Mouse (Mus musculus) liver, embryonic 16.5 days (tissue): ENCODE measurements around the gene Rtf2. TPM values are rescaled to one million over a fixed set of nuclear protein-coding genes. Genes with fewer than 3 reads are reported as not detected.

Experiments used
- ATAC-seq: fragments of 200-750 bp; cut with Nextera tagmentation; 2 replicates; pipeline ENCODE4 v1.8.0; 2017; ENCODE audit warnings: low read depth, mild to moderate bottlenecking, moderate number of reproducible peaks, moderate library complexity
- H3K27ac ChIP-seq: fragments of 300-500 bp; sonication (generic); 2 replicates; pipeline ENCODE4 v1.5.1; 2014; ENCODE audit warnings: mild to moderate bottlenecking, low read length
- H3K27me3 ChIP-seq: fragments of 300-500 bp; sonication (generic); 2 replicates; pipeline ENCODE4 v1.6.1; 2014; ENCODE audit warnings: low read depth, low read length, mixed read lengths; ENCODE audit not compliant: control insufficient read depth, insufficient read depth
- H3K36me3 ChIP-seq: fragments of 300-500 bp; sonication (generic); 2 replicates; pipeline ENCODE4 v1.6.1; 2014; ENCODE audit warnings: mild to moderate bottlenecking; ENCODE audit not compliant: control insufficient read depth, insufficient read depth
- H3K4me1 ChIP-seq: fragments of 300-500 bp; sonication (generic); 2 replicates; pipeline ENCODE4 v1.6.1; 2014; ENCODE audit warnings: low read depth, low read length, mixed read lengths; ENCODE audit not compliant: control insufficient read depth
- H3K4me2 ChIP-seq: fragments of 300-500 bp; sonication (generic); 2 replicates; pipeline ENCODE4 v1.6.1; 2014; ENCODE audit warnings: low read depth, low read length, mixed read lengths
- H3K4me3 ChIP-seq: fragments of 300-500 bp; sonication (generic); 2 replicates; pipeline ENCODE4 v1.5.1; 2014; ENCODE audit warnings: low read depth, mild to moderate bottlenecking, low read length
- H3K9ac ChIP-seq: fragments of 300-500 bp; sonication (generic); 2 replicates; pipeline ENCODE4 v1.6.1; 2014; ENCODE audit warnings: low read depth, low read length
- H3K9me3 ChIP-seq: fragments of 300-500 bp; sonication (generic); replicated peaks from 2 replicates; pipeline ENCODE4 v1.6.1; 2016; ENCODE audit warnings: low read length; ENCODE audit not compliant: control insufficient read depth
- WGBS: fragments of 180-500 bp; shearing (Covaris S2); extraction: QIAGEN DNeasy Blood & Tissue Kit; methylation state at CpG from one replicate; pipeline ENCODE4 v1.1.7; 2014; ENCODE audit not compliant: insufficient replicate concordance; 5-methylcytosine and 5-hydroxymethylcytosine counted together
- polyA plus RNA-seq: library from polyadenylated mRNA; unstranded; fragments of >200 nt; fragmentation: Nextera tagmentation; extraction: Ambion mirVana; gene quantifications from 2 replicates; pipeline ENCODE4 v1.2.1, GENCODE M21; 2015

The Rtf2 gene
- polyA plus RNA-seq, 1 experiment from 2014 or later, result 41.3 TPM

GRCm38 (mm10) chr2:172416218-172416617 lies 24.1 kb upstream of the Rtf2 start:
- H3K9ac ChIP-seq, result no peak overlapping the region
- ATAC-seq, result no peak

GRCm38 (mm10) chr2:172416876-172417275 lies 23.5 kb upstream of the Rtf2 start:
- H3K4me1 ChIP-seq, result peaks cover 4% of the 10 kb centered on the region
- H3K4me3 ChIP-seq, result no peak overlapping the region
- 75% methylated on average over 5 of the region's 5 CpGs for WGBS
- H3K4me2 ChIP-seq, result no peak overlapping the region
- H3K9ac ChIP-seq, result no peak overlapping the region
- H3K36me3 ChIP-seq, result no peaks in the 10 kb centered on the region
- no peaks in the 10 kb centered on the region for H3K27me3 ChIP-seq
- no peak for ATAC-seq
- no peak overlapping the region for H3K27ac ChIP-seq
- H3K9me3 ChIP-seq, result no peaks in the 10 kb centered on the region

More at GRCm38 (mm10) chr2:172416218-172416617, 24.1 kb upstream of the Rtf2 start:
- H3K27me3 ChIP-seq, result no peaks in the 10 kb centered on the region
- no peak overlapping the region for H3K27ac ChIP-seq
- no peaks in the 10 kb centered on the region for H3K36me3 ChIP-seq
- H3K4me2 ChIP-seq, result no peak overlapping the region
- no peaks in the 10 kb centered on the region for H3K9me3 ChIP-seq
- H3K4me3 ChIP-seq, result no peak overlapping the region
- peaks cover 4% of the 10 kb centered on the region for H3K4me1 ChIP-seq
- 61% methylated on average over 12 of the region's 12 CpGs for WGBS

- Histone ChIP-seq H3K9me3 (no peaks in the 10 kb centered on the region), H3K27ac (no peak overlapping the region), H3K4me2 (no peak overlapping the region), H3K4me3 (no peak overlapping the region), H3K4me1 (peaks cover 4% of the 10 kb centered on the region; the same call in 1 of the 2 replicates), H3K9ac (no peak overlapping the region), H3K27me3 (no peaks in the 10 kb centered on the region), H3K36me3 (no peaks in the 10 kb centered on the region)
- ATAC-seq, result no peak
- WGBS, result 70% methylated on average over 5 of the region's 5 CpGs
Observed at GRCm38 (mm10) chr2:172418208-172418607, 22.1 kb upstream of the Rtf2 start.

- Histone ChIP-seq H3K4me2 (no peak overlapping the region), H3K36me3 (no peaks in the 10 kb centered on the region), H3K27ac (no peak overlapping the region), H3K4me1 (no peaks in the 10 kb centered on the region), H3K9me3 (no peaks in the 10 kb centered on the region), H3K4me3 (no peak overlapping the region), H3K27me3 (no peaks in the 10 kb centered on the region), H3K9ac (no peak overlapping the region)
- WGBS, result 31% methylated on average over 1 of the region's 1 CpGs
- peak; percentile 61 for ATAC-seq
Observed at GRCm38 (mm10) chr2:172430609-172431008, 9.7 kb upstream of the Rtf2 start.

DNA sequence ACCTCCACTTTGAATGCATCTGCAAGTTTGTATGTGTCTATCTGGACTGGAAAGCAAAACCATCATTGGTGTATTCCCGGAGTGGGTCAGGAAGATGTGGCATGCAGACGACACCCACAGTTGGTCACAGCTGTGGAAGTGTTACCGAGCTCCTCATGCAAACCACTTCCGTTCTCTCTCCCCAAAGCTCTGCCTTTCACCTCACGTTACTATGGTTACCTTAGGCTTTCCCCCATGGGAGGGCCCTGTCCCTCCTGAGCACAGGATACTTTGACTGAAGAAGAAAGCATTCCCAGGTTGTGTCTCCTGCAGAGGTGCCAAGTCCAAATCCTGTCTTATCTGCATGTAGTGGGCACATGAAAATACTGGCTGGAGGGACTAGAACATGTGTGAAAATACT lies 6.6 kb upstream of the Rtf2 start:
- no peaks in the 10 kb centered on the region for H3K9me3 ChIP-seq
- no peaks in the 10 kb centered on the region for H3K36me3 ChIP-seq
- no peaks in the 10 kb centered on the region for H3K27me3 ChIP-seq
- no peak overlapping the region for H3K4me2 ChIP-seq
- no peak overlapping the region for H3K27ac ChIP-seq
- no peak overlapping the region for H3K4me3 ChIP-seq
- 18% methylated on average over 5 of the region's 5 CpGs for WGBS
- H3K4me1 ChIP-seq, result no peaks in the 10 kb centered on the region
- no peak overlapping the region for H3K9ac ChIP-seq
- no peak for ATAC-seq

DNA sequence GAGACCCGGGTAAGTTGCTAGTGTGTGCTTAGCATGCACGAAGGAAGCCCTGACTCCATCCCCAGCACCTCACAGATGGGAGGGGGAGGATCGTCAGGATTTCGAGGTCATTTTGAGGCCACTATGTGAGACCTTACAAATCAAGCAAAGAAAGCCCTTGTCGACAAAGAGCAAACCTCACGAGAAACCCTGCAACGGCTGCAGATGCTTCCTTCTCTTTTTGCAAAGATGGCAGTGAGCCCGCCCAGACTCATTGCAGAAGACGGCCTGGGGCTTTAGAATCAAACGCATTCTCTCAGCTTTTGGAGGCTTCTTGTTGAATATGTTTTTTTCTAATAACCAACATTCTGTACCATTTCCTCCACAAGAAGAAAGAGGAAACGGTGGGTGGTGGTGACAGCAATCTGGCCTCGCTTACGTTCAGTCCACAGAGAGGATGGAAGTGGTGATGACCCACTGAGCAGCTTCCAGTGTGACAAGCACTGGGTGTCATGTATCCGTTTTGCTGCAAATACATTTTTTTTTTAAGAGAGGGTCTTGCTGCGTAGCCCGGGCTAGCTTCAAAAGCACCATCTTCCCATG lies 2.9 kb upstream of the Rtf2 start:
- no peak overlapping the region for H3K4me2 ChIP-seq
- H3K9me3 ChIP-seq, result no peaks in the 10 kb centered on the region
- H3K27ac ChIP-seq, result no peak overlapping the region
- no peak overlapping the region for H3K4me3 ChIP-seq
- no peak for ATAC-seq
- H3K27me3 ChIP-seq, result no peaks in the 10 kb centered on the region
- H3K4me1 ChIP-seq, result peaks cover 16% of the 10 kb centered on the region
- no peak overlapping the region for H3K9ac ChIP-seq
- 19% methylated on average over 16 of the region's 16 CpGs for WGBS
- H3K36me3 ChIP-seq, result no peaks in the 10 kb centered on the region

GRCm38 (mm10) chr2:172440640-172441005 lies 267 bp downstream of the Rtf2 start:
- H3K4me1 ChIP-seq, result peaks cover 19% of the 10 kb centered on the region
- H3K4me2 ChIP-seq, result peak overlapping the region; percentile 73
- H3K9me3 ChIP-seq, result no peaks in the 10 kb centered on the region
- peak overlapping the region; percentile 80 for H3K27ac ChIP-seq
- WGBS, result 0% methylated on average over 21 of the region's 21 CpGs
- ATAC-seq, result peak; percentile 42
- no peaks in the 10 kb centered on the region for H3K27me3 ChIP-seq
- H3K9ac ChIP-seq, result peak overlapping the region; percentile 79
- peaks cover 7% of the 10 kb centered on the region; the same call in 1 of the 2 replicates for H3K36me3 ChIP-seq
- H3K4me3 ChIP-seq, result peak overlapping the region; percentile 88

- 19% methylated on average over 6 of the region's 6 CpGs for WGBS
- Histone ChIP-seq H3K4me1 (peaks cover 19% of the 10 kb centered on the region), H3K36me3 (peaks cover 11% of the 10 kb centered on the region), H3K4me2 (peak overlapping the region; percentile 73), H3K9me3 (no peaks in the 10 kb centered on the region), H3K4me3 (peak overlapping the region; percentile 88), H3K27me3 (no peaks in the 10 kb centered on the region), H3K9ac (peak overlapping the region; percentile 79), H3K27ac (peak overlapping the region; percentile 80)
- peak; percentile 70 for ATAC-seq
Observed at GRCm38 (mm10) chr2:172441176-172441575, 820 bp downstream of the Rtf2 start.

- 89% methylated on average over 4 of the region's 4 CpGs for WGBS
- no peak for ATAC-seq
Observed at GRCm38 (mm10) chr2:172445617-172446016, 5.3 kb downstream of the Rtf2 start.

More at GRCm38 (mm10) chr2:172445617-172446016, 5.3 kb downstream of the Rtf2 start:
- H3K4me2 ChIP-seq, result no peak overlapping the region
- H3K9me3 ChIP-seq, result no peaks in the 10 kb centered on the region
- peaks cover 48% of the 10 kb centered on the region for H3K36me3 ChIP-seq
- no peak overlapping the region for H3K9ac ChIP-seq
- H3K4me3 ChIP-seq, result no peak overlapping the region
- H3K27ac ChIP-seq, result no peak overlapping the region
- no peaks in the 10 kb centered on the region for H3K27me3 ChIP-seq
- H3K4me1 ChIP-seq, result peaks cover 15% of the 10 kb centered on the region
